Mouse (Mus musculus) testis, postnatal 10 days (tissue): ENCODE measurements around the gene Hba-a1.
A peak's percentile ranks its signal among the peaks of the same experiment; 100 is the strongest.
"Not testable (repeated sequence)": the region's sequence is repeated elsewhere in the genome, so short reads cannot be mapped to it uniquely, and the experiment has no call there.

ENCODE experiments used
- DNase-seq: peaks from one replicate; pipeline ENCODE4 v3.0.0; 2021; ENCODE audit warnings: low spot score

Hba-a1 gene

GRCm38 (mm10) chr11:32262674-32263415, 20.5 kb upstream of the Hba-a1 start:
- no peak for DNase-seq

DNA sequence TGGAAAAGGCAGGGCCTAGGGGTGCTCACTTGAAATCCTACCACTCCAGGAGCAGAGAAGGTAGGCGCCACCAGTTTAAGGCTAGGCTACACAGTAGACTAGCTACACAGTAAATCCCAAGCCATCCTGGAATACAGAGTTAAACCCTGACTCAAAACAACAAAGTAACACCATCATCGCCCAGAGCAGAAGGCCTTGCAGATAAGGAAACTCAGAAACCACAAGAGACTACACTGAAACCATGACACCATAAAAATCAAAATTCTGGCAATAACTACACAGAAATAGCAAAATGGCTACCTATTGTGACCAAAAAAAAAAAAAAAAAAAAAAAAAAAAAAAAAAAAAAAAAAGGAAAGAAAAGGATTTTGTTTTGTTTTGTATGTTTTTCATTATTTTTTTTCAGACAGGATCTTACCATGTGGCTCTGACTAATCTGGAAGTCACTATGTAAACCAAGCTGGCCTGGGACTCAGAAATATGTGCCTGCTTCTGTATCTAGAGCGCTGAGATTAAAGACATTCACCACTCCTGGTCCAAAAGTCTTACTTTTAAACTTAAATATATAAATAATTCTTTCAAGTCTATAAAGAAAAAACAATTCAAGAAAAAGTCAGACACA, 18.1 kb upstream of the Hba-a1 start:
- no peak for DNase-seq

DNA sequence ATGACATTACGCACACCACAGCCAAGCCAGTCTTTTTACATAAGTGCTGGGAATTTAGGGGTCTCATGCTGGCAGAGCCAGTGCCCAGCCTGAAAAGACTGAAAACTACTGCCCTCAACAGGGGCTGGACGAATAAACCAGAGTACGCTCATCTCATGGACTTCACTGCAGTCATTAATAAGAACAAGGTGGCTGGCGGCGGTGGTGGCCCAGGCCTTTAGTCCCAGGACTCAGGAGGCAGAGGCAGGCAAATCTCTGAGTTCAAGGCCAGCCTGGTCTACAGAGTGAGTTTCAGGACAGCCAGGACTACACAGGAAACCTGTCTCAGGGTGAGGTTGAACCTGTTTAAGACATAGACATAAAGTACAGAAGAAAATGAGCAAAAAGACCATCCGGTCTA, 17.1 kb upstream of the Hba-a1 start:
- DNase-seq, result no peak

- DNase-seq, result no peak
Measured at GRCm38 (mm10) chr11:32266776-32267175, 16.5 kb upstream of the Hba-a1 start.

DNA sequence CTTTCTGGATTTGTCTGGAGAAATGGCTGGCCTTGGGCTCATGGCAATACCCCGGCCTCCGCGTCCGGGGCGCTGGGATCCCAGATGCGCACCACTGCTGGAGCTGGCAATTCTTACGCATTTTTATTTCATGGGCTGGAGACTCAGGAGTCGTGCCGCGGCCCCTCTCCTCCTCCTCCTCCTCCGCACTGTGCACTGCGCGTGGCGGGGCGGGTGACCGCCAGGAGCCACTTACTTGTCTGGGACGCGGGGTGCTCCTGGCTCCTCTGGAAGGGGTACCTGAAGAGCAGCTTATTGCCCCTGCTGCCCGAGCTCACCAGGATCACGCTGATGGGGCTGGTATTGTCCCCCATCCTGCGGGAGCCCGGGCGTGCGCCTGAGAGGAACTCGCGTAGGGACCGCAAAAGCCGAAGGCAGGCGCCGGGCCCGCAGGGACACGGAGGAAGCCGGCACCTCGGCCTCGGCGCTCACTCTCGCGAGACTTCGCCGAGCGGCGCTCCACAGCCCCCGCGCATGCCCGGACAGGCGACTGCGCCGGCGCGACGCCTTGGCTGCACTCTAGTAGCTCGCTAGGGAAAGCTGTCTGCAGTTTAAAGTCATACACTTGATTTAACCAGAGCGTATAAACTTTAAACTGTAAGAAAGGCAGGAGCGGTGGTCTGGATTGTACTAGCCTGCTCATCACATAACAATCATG, 16.0 kb upstream of the Hba-a1 start, which contains the start of gene Nprl3:
Gene Nprl3, minus strand, starts transcription at position 520 of the 697 bp plus-strand sequence.
- peak; percentile 97 for DNase-seq

DNA sequence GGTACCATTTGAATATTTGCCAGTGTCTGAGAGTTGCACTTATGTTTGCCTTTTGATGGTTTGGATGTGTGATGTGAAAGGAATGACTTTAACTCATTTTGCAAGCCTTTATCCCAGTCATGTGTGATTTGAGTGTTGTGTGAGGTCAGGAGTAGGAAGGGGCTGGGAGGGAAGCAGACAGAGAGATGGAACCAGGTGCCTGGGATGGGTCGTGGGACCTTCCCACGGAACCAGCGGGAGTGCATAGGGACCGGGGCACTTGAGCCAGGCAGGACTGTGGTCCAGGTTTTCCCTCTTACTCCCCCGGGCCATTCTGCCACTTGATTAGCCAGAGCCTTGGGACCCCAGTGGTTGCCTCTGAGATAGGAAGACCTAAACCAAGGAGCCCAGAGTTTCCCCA, 15.3 kb upstream of the Hba-a1 start:
- DNase-seq, result no peak

DNA sequence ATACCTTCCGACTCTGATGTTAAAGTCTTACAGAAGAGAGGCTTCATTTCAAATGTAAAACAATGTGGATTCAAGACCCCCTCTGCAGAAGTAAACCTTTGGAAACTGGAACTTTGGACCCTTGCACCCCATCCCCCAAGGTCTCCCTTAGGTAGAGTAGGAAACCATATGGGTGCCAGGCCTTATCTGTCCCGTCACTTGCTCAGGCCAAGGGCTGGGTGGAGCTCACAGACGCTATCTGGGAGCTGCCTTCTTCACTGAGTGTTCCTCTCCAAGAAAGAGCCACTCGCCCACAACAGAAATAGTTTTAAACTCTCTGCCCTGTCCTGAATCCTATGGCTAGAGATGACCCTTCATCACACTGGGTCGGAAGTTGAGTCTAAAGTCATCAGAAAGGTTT, 14.4 kb upstream of the Hba-a1 start:
- DNase-seq, result no peak

- no peak for DNase-seq
Measured at GRCm38 (mm10) chr11:32271178-32271577, 12.1 kb upstream of the Hba-a1 start.

DNA sequence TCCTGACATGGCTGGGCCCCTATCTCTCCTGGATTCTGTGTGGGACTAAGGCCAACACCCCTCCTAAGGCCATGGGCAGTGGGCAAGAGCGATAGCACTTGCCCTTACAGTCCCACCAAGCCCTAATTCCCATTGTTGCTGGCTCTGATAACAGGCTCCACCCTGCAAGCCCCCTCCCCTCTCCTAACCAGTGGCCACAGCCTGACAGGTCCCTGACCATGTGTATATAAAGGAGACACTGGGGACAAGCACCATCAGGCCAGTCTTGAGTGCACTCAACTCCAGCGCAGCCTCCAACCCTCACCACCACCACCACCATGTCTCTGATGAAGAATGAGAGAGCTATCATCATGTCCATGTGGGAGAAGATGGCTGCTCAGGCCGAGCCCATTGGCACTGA, 7.0 kb upstream of the Hba-a1 start, which contains the start of gene Hba-x:
Gene Hba-x, plus strand, starts transcription at position 54 of the 400 bp plus-strand sequence.
- no peak for DNase-seq

DNA sequence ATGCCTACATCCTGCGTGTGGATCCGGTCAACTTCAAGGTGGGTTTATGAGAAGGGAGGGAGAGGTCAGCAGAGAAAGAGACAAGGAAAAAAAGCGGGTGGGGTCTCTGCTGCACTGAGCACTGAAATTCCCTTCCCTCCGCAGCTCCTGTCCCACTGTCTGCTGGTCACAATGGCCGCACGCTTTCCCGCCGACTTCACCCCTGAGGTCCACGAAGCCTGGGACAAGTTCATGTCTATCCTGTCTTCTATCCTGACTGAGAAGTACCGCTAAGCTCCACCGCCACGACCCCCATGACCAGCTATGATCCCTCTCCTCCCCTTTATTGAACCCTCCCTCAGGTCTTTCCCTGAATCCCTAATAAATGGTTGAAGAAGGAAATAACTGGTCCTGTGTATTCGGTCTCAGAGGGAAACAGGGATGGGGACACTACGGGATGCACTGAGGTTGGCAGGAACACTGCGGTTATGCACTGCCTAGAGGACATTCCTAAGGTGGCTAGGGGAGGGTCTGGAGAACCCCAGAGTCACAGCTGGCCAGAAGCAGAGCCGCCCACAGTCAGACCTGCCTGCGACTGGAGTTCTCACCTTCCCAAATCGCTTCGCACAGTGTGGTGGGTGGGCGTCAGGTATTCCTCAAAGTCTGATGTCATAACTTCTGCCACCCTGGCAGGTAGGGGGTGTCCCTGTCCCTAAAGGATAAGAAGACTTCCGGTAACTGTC, 5.4 kb upstream of the Hba-a1 start:
- no peak for DNase-seq

GRCm38 (mm10) chr11:32278458-32278957, 4.8 kb upstream of the Hba-a1 start:
- no peak for DNase-seq

DNA sequence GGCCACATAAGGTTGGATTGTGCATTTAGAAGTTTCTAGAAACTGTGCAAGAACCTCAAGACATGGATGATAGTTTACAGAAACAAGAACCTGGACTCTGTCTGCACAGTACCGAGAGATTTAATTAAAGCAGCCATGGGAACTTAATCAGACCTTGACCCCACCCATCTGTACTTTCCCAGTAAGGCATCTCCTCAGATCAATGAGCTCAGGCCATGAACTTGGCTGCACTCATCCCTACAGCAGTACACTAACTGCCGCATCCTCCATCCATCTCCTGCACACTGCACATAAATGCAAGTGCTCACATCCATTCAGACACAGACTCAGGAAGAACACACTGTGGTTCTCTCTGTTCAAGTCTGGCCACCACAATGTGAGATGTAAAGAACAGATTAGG, 2.7 kb upstream of the Hba-a1 start:
- no peak for DNase-seq

DNA sequence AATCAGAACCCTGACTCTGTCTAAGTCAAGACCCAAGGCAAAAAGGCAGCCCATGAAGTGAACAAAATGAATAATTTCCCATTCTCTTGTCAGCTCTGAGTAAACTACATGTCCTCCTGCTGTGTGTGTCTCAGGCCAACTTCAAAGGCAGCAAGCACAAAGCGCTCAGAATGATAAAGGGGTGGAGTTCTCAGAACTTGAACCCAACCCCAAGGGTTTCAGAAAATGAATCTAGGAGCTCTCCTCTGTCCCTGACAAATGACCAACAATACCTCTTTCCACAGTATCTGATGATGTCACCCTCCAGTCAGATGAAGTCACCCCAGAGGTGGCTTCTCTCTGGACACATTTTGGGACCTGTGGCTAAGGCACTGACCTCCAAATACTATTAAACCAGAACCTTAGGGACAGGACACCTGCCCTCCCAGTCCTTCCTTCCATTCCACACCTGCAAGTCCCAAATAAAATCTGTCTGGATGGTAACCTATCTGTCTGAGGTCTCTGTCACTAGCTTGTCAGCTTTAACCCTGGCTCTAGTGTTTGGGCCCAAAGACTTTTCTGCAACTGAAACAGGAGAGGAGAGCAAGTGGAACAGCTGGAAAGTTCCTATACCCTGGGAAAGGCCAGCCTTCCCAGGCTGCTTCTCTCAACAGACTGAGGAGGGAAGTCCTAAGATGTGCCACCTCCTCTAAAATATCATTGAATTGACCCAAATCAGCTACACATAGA, 1.7 kb upstream of the Hba-a1 start:
- DNase-seq, result no peak

GRCm38 (mm10) chr11:32284582-32284981, 1.3 kb downstream of the Hba-a1 start:
- not testable (repeated sequence) for DNase-seq

- no peak for DNase-seq
Measured at GRCm38 (mm10) chr11:32285031-32285775, 1.9 kb downstream of the Hba-a1 start.

DNA sequence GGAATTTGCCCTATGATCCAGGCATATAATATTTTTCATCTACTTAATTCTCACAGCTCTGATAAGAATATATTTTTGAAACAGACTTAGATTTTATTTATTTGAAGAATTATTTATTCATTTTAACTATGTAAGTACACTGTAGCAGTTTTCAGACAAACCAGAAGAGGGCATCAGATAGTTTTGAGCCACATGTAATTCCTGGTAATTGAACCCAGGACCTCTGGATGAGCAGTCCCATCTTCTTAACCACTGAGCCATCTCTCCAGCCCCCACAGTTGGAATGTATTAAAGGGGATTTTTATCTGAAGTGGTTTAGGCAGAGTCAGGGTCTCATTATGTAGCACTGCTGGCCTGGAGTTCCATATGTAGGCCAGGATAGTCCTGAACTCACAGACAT, 2.6 kb downstream of the Hba-a1 start:
- DNase-seq, result not testable (repeated sequence)

- peak; percentile 82 for DNase-seq
Measured at GRCm38 (mm10) chr11:32286695-32287492, 3.6 kb downstream of the Hba-a1 start, which contains the start of gene Hbq1b. Gene Hbq1b, plus strand, starts transcription at chr11:32286965.

DNA sequence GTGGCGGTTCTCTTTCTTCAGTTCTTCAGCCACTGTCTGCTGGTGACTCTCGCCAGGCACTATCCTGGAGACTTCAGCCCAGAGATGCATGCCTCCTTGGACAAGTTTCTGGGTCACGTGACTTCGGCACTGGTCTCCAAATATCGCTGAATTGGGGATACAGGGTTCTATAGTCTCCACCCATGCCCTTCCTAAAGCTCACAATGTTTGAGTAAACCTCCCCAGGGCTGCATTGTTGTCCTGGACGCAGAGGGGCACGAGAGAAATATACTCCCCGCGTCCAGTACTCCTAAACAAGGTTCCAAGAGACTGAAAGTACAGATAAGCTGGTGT, 4.1 kb downstream of the Hba-a1 start:
- DNase-seq, result no peak

- not testable (repeated sequence) for DNase-seq
Measured at GRCm38 (mm10) chr11:32292819-32293218, 9.5 kb downstream of the Hba-a1 start.

- not testable (repeated sequence) for DNase-seq
Measured at GRCm38 (mm10) chr11:32293479-32293878, 10.2 kb downstream of the Hba-a1 start.
